Comparison of ENCODE assay signal across 10 mouse cellular contexts in genomic region chr6:22833637-22834036, GRCm38 (mm10). TPM values are rescaled to one million over a fixed set of nuclear protein-coding genes. Genes with fewer than 3 reads are reported as not detected.
A peak's percentile ranks its signal among the peaks of the same experiment; 100 is the strongest.
DNase-seq lines count a peak whose midpoint lies in the region; ATAC-seq lines count a peak whose summit lies in the region.
"Had no signal": no experiment of that assay in that cellular context is flagged by ENCODE, and none has a peak within 500 bp of the region (broad histone marks: within the 10 kb centered on the region; RNA-seq: fewer than 3 reads in every experiment).

No protein-coding gene starts in this region.

- no peak for ATAC-seq in monocyte, adult 5-6 weeks (replicated peaks; ENCODE audit: insufficient number of reproducible peaks, low FRiP score, low TSS enrichment, poor library complexity, severe bottlenecking)

- intact Hi-C loops in left cerebral cortex, postnatal 10 days (cut with DNase I): no loop called here

- DNase-seq in cerebellum, postnatal 25 days: peak; percentile 6
- no peak for DNase-seq in cerebellum, postnatal 36 days
- peak; percentile 50 to 66 for DNase-seq in frontal cortex, postnatal 10 days (ENCODE audit: low spot score in 2 of 2)
- DNase-seq in left cerebral cortex, postnatal 10 days (ENCODE audit: extremely low spot score in 1 of 2, low spot score in 2 of 2): peak; percentile 53 to 75
- DNase-seq in right cerebral cortex, adult 18-20 months: peak; percentile 13
- no peak for DNase-seq in gastrocnemius, postnatal 10 days
- DNase-seq in lung, adult 18-20 months: no peak
- DNase-seq: kidney, adult 8-10 months; liver, embryonic 13.5 days had no signal

RNA-seq across cellular contexts. Expression of gene Ptprz1, which starts 41.7 kb away (rescaled TPM):
- total RNA-seq in left cerebral cortex, postnatal 10 days (2021): 100 to 1,000 TPM; 304 to 309 TPM
- 0.10 TPM in 1 of 3 replicates, not detected in the others for total RNA-seq in monocyte, adult 5-6 weeks (2017)
- total RNA-seq in gastrocnemius, postnatal 10 days (2021): 1 to 10 TPM; 2.3 to 5.2 TPM

Comparison
In these comparisons a context has a peak if more than half of its experiments do, and no peak if none do; other contexts are left out.
1. DNase-seq: peak in cerebellum, postnatal 25 days (2 of 2), frontal cortex, postnatal 10 days (2 of 2), left cerebral cortex, postnatal 10 days (2 of 2) and right cerebral cortex, adult 18-20 months (single experiment); none in cerebellum, postnatal 36 days (0 of 2), gastrocnemius, postnatal 10 days (single experiment) and lung, adult 18-20 months (0 of 2).
2. RNA of gene Ptprz1, which starts 41.7 kb away (total RNA-seq): 304 to 309 TPM in left cerebral cortex, postnatal 10 days; 2.3 to 5.2 TPM in gastrocnemius, postnatal 10 days and 0.10 TPM in monocyte, adult 5-6 weeks; every median in the first group is over 10 times any median in the second.